Mouse (Mus musculus): ENCODE data around the gene Cyba. TPM values are rescaled to one million over a fixed set of nuclear protein-coding genes. Genes with fewer than 3 reads are reported as not detected.

Gene Cyba
- total and polyA plus RNA-seq, 3 experiments = 41.2 to 92.8 (median 43.9) TPM

GRCm38 (mm10) chr8:122426145-122426544 is 6.6 kb downstream of the Cyba start:
- peaks cover 2% of the 10 kb centered on the region for H3K4me1 ChIP-seq (ENCODE audit: control insufficient read depth, insufficient read depth, low read length)
- H3K9ac ChIP-seq (ENCODE audit: low read depth, low read length) = no peak overlapping the region
- H3K36me3 ChIP-seq (ENCODE audit: control insufficient read depth, insufficient read depth, low read length) = no peaks in the 10 kb centered on the region
- WGBS = 62% methylated on average over 9 of the region's 9 CpGs
- intact Hi-C loops (cut with DNase I) = no loop called here
- no peaks in the 10 kb centered on the region for H3K27me3 ChIP-seq (ENCODE audit: control insufficient read depth, insufficient read depth, low read length)
- DNase-seq = peak in 1 of 2 experiments; percentile 17
- H3K79me2 ChIP-seq (replicated peaks; ENCODE audit: control insufficient read depth, insufficient read depth, low read length) = no peaks in the 10 kb centered on the region
- H3K4me3 ChIP-seq = no peak overlapping the region
- TF ChIP-seq CTCF (IDR thresholded peaks at IDR 0.05) = no peak
- TF ChIP-seq POLR2A (IDR thresholded peaks at IDR 0.05; ENCODE audit: insufficient read depth, low read depth, low read length) = no peak
- no peak for TF ChIP-seq EP300 (IDR thresholded peaks at IDR 0.05; ENCODE audit: insufficient read depth, low read depth, low read length)
- H3K27ac ChIP-seq = no peak overlapping the region

DNA sequence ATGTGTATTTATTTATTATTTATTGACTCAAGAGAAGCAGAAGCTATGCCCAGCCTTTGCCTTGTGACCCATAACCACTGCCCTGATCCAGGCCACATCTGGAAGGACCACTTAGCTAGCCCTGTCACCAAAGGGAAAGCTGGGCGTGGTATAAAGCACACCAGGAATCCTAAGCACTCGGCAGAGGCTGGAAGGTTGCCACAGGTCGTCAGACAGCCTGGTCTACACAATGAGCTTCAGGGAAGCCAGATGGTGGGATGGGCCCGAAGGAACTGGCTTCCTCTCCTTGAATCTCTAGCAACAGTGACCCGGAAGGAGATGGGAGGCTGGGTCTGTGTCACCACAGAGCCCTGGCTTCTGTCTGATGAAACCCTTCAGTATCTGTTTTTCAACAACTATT is 9.1 kb downstream of the Cyba start:
- Histone ChIP-seq H3K4me3 (no peak overlapping the region), H3K36me3 (ENCODE audit: control insufficient read depth, insufficient read depth, low read length) (no peaks in the 10 kb centered on the region), H3K9ac (ENCODE audit: low read depth, low read length) (no peak overlapping the region), H3K27me3 (ENCODE audit: control insufficient read depth, insufficient read depth, low read length) (no peaks in the 10 kb centered on the region), H3K4me1 (ENCODE audit: control insufficient read depth, insufficient read depth, low read length) (peaks cover 2% of the 10 kb centered on the region), H3K79me2 (replicated peaks; ENCODE audit: control insufficient read depth, insufficient read depth, low read length) (no peaks in the 10 kb centered on the region), H3K27ac (peak overlapping the region; percentile 28)
- TF ChIP-seq POLR2A (IDR thresholded peaks at IDR 0.05; ENCODE audit: insufficient read depth, low read depth, low read length) (0 out of 2 replicates have a peak, but pooled peaks have one; percentile 15), EP300 (IDR thresholded peaks at IDR 0.05; ENCODE audit: insufficient read depth, low read depth, low read length) (no peak)
- DNase-seq = peak; percentile 63 to 71
- intact Hi-C loops (cut with DNase I) = no loop called here
- 16% methylated on average over 5 of the region's 5 CpGs for WGBS

- Histone ChIP-seq H3K27ac (no peak overlapping the region; the same call in 1 of the 2 replicates), H3K9ac (ENCODE audit: low read depth, low read length) (no peak overlapping the region), H3K79me2 (replicated peaks; ENCODE audit: control insufficient read depth, insufficient read depth, low read length) (no peaks in the 10 kb centered on the region), H3K4me1 (ENCODE audit: control insufficient read depth, insufficient read depth, low read length) (peaks cover 2% of the 10 kb centered on the region), H3K4me3 (no peak overlapping the region), H3K27me3 (ENCODE audit: control insufficient read depth, insufficient read depth, low read length) (no peaks in the 10 kb centered on the region), H3K36me3 (ENCODE audit: control insufficient read depth, insufficient read depth, low read length) (no peaks in the 10 kb centered on the region)
- DNase-seq = no peak
- TF ChIP-seq POLR2A (IDR thresholded peaks at IDR 0.05; ENCODE audit: insufficient read depth, low read depth, low read length) (no peak), EP300 (IDR thresholded peaks at IDR 0.05; ENCODE audit: insufficient read depth, low read depth, low read length) (no peak), CTCF (IDR thresholded peaks at IDR 0.05) (no peak)
- 86% methylated on average over 24 of the region's 24 CpGs for WGBS
- intact Hi-C loops (cut with DNase I) = no loop called here
Measured at GRCm38 (mm10) chr8:122423217-122423616, 9.5 kb downstream of the Cyba start.

DNA sequence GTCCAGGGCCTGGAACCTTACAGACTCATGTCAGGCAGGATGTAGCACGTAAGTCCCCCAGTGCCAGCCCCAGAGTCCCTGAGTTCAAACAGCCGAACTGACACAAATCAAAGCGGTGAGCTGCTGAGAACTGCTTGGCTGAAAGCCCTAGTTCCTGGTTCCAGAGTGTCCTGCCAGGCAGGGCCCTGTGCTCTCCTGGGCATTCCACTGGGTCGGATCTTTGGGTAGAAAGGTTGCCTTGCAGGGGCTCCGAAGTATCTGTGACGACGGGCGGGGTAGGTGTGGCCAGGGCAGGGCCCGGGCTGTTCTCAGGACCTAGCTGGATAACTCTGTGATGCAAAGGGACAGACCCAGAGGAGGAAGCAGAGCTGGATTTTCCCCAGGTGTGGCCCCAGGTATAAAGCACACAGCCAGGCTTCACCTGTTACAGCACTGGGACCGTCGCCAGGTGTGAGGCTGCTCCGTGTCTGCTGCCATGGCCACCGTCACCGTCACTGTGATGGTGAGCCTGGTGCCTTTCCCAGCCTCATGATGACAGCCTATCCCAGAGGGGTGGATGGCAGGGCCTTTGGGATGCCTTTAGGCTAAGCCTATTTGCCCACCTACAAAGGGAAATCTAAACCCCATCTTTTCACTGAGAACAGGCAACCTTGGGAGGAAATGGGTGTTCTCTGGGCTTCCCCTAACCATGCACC is 11.2 kb downstream of the Cyba start, which contains the start of gene Il17c:
Il17c (plus strand) TSS at position 645 of the 695 bp plus-strand sequence.
- H3K4me3 ChIP-seq = no peak within 1 kb of the TSS
- TF ChIP-seq EP300 (IDR thresholded peaks at IDR 0.05; ENCODE audit: insufficient read depth, low read depth, low read length) (no peak), POLR2A (IDR thresholded peaks at IDR 0.05; ENCODE audit: insufficient read depth, low read depth, low read length) (no peak), CTCF (IDR thresholded peaks at IDR 0.05) (no peak)
- 73% methylated on average over 14 of the region's 14 CpGs for WGBS
- DNase-seq = no peak
- H3K27me3 ChIP-seq (ENCODE audit: control insufficient read depth, insufficient read depth, low read length) = no peaks in the 10 kb centered on the region
- no peaks in the 10 kb centered on the region for H3K36me3 ChIP-seq (ENCODE audit: control insufficient read depth, insufficient read depth, low read length)
- peaks cover 2% of the 10 kb centered on the region for H3K4me1 ChIP-seq (ENCODE audit: control insufficient read depth, insufficient read depth, low read length)
- no peak within 1 kb of the TSS for H3K27ac ChIP-seq
- H3K9ac ChIP-seq (ENCODE audit: low read depth, low read length) = no peak within 1 kb of the TSS
- no peaks in the 10 kb centered on the region for H3K79me2 ChIP-seq (replicated peaks; ENCODE audit: control insufficient read depth, insufficient read depth, low read length)
- intact Hi-C loops (cut with DNase I) = no loop called here

GRCm38 (mm10) chr8:122419881-122420555 is 12.7 kb downstream of the Cyba start:
- 49% methylated on average over 9 of the region's 9 CpGs for WGBS
- Histone ChIP-seq H3K27ac (no peak overlapping the region), H3K79me2 (replicated peaks; ENCODE audit: control insufficient read depth, insufficient read depth, low read length) (no peaks in the 10 kb centered on the region), H3K36me3 (ENCODE audit: control insufficient read depth, insufficient read depth, low read length) (no peaks in the 10 kb centered on the region), H3K27me3 (ENCODE audit: control insufficient read depth, insufficient read depth, low read length) (no peaks in the 10 kb centered on the region), H3K9ac (ENCODE audit: low read depth, low read length) (no peak overlapping the region), H3K4me3 (no peak overlapping the region), H3K4me1 (ENCODE audit: control insufficient read depth, insufficient read depth, low read length) (peaks cover 2% of the 10 kb centered on the region)
- intact Hi-C loops (cut with DNase I) = no loop called here
- no peak for DNase-seq
- no peak for TF ChIP-seq EP300 (IDR thresholded peaks at IDR 0.05; ENCODE audit: insufficient read depth, low read depth, low read length)
- no peak for TF ChIP-seq CTCF (IDR thresholded peaks at IDR 0.05)
- no peak for TF ChIP-seq POLR2A (IDR thresholded peaks at IDR 0.05; ENCODE audit: insufficient read depth, low read depth, low read length)

DNA sequence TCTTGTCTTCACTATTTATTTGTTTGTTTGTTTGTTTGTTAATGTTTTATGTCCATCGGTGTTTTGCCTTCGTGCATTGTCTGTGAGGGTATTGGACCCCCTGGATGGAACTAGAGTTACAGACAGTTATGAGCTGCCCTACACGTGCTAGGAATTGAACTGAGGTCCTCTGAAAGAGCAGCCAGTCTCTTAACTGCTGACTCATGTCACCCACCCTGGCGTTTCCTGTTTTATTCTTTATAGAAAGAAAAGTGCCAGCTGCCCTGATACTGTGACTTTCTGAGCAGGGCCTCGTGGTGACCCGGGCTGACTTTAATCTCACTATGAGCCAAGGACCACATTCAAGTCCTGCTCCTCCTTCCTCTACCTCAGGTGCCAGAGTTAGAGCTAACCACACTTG is 17.2 kb downstream of the Cyba start:
- H3K27me3 ChIP-seq (ENCODE audit: control insufficient read depth, insufficient read depth, low read length) = no peaks in the 10 kb centered on the region
- H3K9ac ChIP-seq (ENCODE audit: low read depth, low read length) = no peak overlapping the region
- intact Hi-C loops (cut with DNase I) = no loop called here
- no peak for TF ChIP-seq CTCF (IDR thresholded peaks at IDR 0.05)
- no peak for TF ChIP-seq POLR2A (IDR thresholded peaks at IDR 0.05; ENCODE audit: insufficient read depth, low read depth, low read length)
- no peak for TF ChIP-seq EP300 (IDR thresholded peaks at IDR 0.05; ENCODE audit: insufficient read depth, low read depth, low read length)
- DNase-seq = no peak
- no peaks in the 10 kb centered on the region for H3K4me1 ChIP-seq (ENCODE audit: control insufficient read depth, insufficient read depth, low read length)
- 65% methylated on average over 6 of the region's 6 CpGs for WGBS
- no peak overlapping the region for H3K27ac ChIP-seq
- no peak overlapping the region for H3K4me3 ChIP-seq
- H3K79me2 ChIP-seq (replicated peaks; ENCODE audit: control insufficient read depth, insufficient read depth, low read length) = no peaks in the 10 kb centered on the region
- no peaks in the 10 kb centered on the region for H3K36me3 ChIP-seq (ENCODE audit: control insufficient read depth, insufficient read depth, low read length)
